Mouse (Mus musculus): ENCODE measurements at regions not wholly inside any gene's neighbourhood (a gene's known extent, or its start where the extent isn't known, plus 50 kb on each side); places are given as distances from the start of the nearest gene placed in this dataset.

- Histone ChIP-seq H3K9me3 (replicated peaks; ENCODE audit: control insufficient read depth, low read length) (no peaks in the 10 kb centered on the region), H3K4me3 (ENCODE audit: low read depth, low read length) (no peak overlapping the region), H3K4me1 (ENCODE audit: control insufficient read depth, insufficient read depth, low read length) (no peaks in the 10 kb centered on the region), H3K4me2 (ENCODE audit: low read length) (no peak overlapping the region), H3K27ac (ENCODE audit: low read depth, low read length) (no peak overlapping the region), H3K9ac (ENCODE audit: low read length) (no peak overlapping the region), H3K27me3 (replicated peaks; ENCODE audit: control insufficient read depth, insufficient read depth, low read length) (no peaks in the 10 kb centered on the region), H3K36me3 (ENCODE audit: control insufficient read depth, insufficient read depth, low read length) (no peaks in the 10 kb centered on the region)
- DNase-seq (ENCODE audit: low spot score): no peak
- 87% methylated on average over 9 of the region's 16 CpGs for WGBS
- ATAC-seq: no peak
Measured at GRCm38 (mm10) chr3:54103098-54103497, 52.7 kb upstream of the Trpc4 start.

- Histone ChIP-seq H3K4me2 (ENCODE audit: low read length) (no peak overlapping the region), H3K9me3 (replicated peaks; ENCODE audit: control insufficient read depth, low read length) (no peaks in the 10 kb centered on the region), H3K27ac (ENCODE audit: low read depth, low read length) (no peak overlapping the region), H3K4me3 (ENCODE audit: low read depth, low read length) (no peak overlapping the region), H3K27me3 (replicated peaks; ENCODE audit: control insufficient read depth, insufficient read depth, low read length) (no peaks in the 10 kb centered on the region), H3K9ac (ENCODE audit: low read length) (no peak overlapping the region), H3K4me1 (ENCODE audit: control insufficient read depth, insufficient read depth, low read length) (peaks cover 5% of the 10 kb centered on the region), H3K36me3 (ENCODE audit: control insufficient read depth, insufficient read depth, low read length) (no peaks in the 10 kb centered on the region)
- ATAC-seq: peak; percentile 32; the same call in 1 of the 2 replicates
- WGBS: 43% methylated on average over 6 of the region's 6 CpGs
- no peak for DNase-seq (ENCODE audit: low spot score)
Measured at GRCm38 (mm10) chr3:54083634-54084033, 72.2 kb upstream of the Trpc4 start.

- H3K4me2 ChIP-seq (ENCODE audit: low read length): no peak overlapping the region
- 80% methylated on average over 5 of the region's 5 CpGs for WGBS
- no peaks in the 10 kb centered on the region for H3K36me3 ChIP-seq (ENCODE audit: control insufficient read depth, insufficient read depth, low read length)
- H3K4me3 ChIP-seq (ENCODE audit: low read depth, low read length): no peak overlapping the region
- no peak for ATAC-seq
- no peaks in the 10 kb centered on the region for H3K27me3 ChIP-seq (replicated peaks; ENCODE audit: control insufficient read depth, insufficient read depth, low read length)
- H3K9me3 ChIP-seq (replicated peaks; ENCODE audit: control insufficient read depth, low read length): no peaks in the 10 kb centered on the region
- no peak for DNase-seq (ENCODE audit: low spot score)
- no peak overlapping the region for H3K27ac ChIP-seq (ENCODE audit: low read depth, low read length)
- H3K4me1 ChIP-seq (ENCODE audit: control insufficient read depth, insufficient read depth, low read length): no peaks in the 10 kb centered on the region
- no peak overlapping the region for H3K9ac ChIP-seq (ENCODE audit: low read length)
Measured at GRCm38 (mm10) chr3:54076461-54076860, 79.4 kb upstream of the Trpc4 start.

- H3K27me3 ChIP-seq (replicated peaks; ENCODE audit: control insufficient read depth, insufficient read depth, low read length): no peaks in the 10 kb centered on the region
- ATAC-seq (no peak), DNase-seq (ENCODE audit: low spot score) (no peak)
- H3K4me1 ChIP-seq (ENCODE audit: control insufficient read depth, insufficient read depth, low read length): no peaks in the 10 kb centered on the region
- H3K27ac ChIP-seq (ENCODE audit: low read depth, low read length): no peak overlapping the region
- no peak overlapping the region for H3K9ac ChIP-seq (ENCODE audit: low read length)
- 82% methylated on average over 1 of the region's 1 CpGs for WGBS
- no peak overlapping the region for H3K4me3 ChIP-seq (ENCODE audit: low read depth, low read length)
- no peak overlapping the region for H3K4me2 ChIP-seq (ENCODE audit: low read length)
- H3K9me3 ChIP-seq (replicated peaks; ENCODE audit: control insufficient read depth, low read length): no peaks in the 10 kb centered on the region
- H3K36me3 ChIP-seq (ENCODE audit: control insufficient read depth, insufficient read depth, low read length): no peaks in the 10 kb centered on the region
Measured at GRCm38 (mm10) chr3:54060653-54061052, 95.2 kb upstream of the Trpc4 start.

GRCm38 (mm10) chr3:54054376-54054775 is 101.5 kb upstream of the Trpc4 start:
- ATAC-seq: no peak
- Histone ChIP-seq H3K9ac (ENCODE audit: low read length) (no peak overlapping the region), H3K4me3 (ENCODE audit: low read depth, low read length) (no peak overlapping the region), H3K4me1 (ENCODE audit: control insufficient read depth, insufficient read depth, low read length) (0 out of 2 replicates have a peak, but pooled peaks cover 2% of the 10 kb centered on the region), H3K4me2 (ENCODE audit: low read length) (no peak overlapping the region), H3K27ac (ENCODE audit: low read depth, low read length) (no peak overlapping the region), H3K36me3 (ENCODE audit: control insufficient read depth, insufficient read depth, low read length) (no peaks in the 10 kb centered on the region), H3K27me3 (replicated peaks; ENCODE audit: control insufficient read depth, insufficient read depth, low read length) (no peaks in the 10 kb centered on the region), H3K9me3 (replicated peaks; ENCODE audit: control insufficient read depth, low read length) (no peaks in the 10 kb centered on the region)
- WGBS: 87% methylated on average over 7 of the region's 7 CpGs
- DNase-seq (ENCODE audit: low spot score): no peak

GRCm38 (mm10) chr3:54049370-54049769 is 106.5 kb upstream of the Trpc4 start:
- H3K27me3 ChIP-seq (replicated peaks; ENCODE audit: control insufficient read depth, insufficient read depth, low read length): no peaks in the 10 kb centered on the region
- no peak overlapping the region for H3K9ac ChIP-seq (ENCODE audit: low read length)
- no peaks in the 10 kb centered on the region for H3K36me3 ChIP-seq (ENCODE audit: control insufficient read depth, insufficient read depth, low read length)
- no peak overlapping the region for H3K4me2 ChIP-seq (ENCODE audit: low read length)
- DNase-seq (ENCODE audit: low spot score) (peak; percentile 42), ATAC-seq (0 out of 2 replicates have a peak, but pooled peaks have one; percentile 60)
- WGBS: 19% methylated on average over 2 of the region's 2 CpGs
- no peak overlapping the region for H3K4me3 ChIP-seq (ENCODE audit: low read depth, low read length)
- no peaks in the 10 kb centered on the region for H3K9me3 ChIP-seq (replicated peaks; ENCODE audit: control insufficient read depth, low read length)
- peak overlapping the region; percentile 58; the same call in 1 of the 2 replicates for H3K27ac ChIP-seq (ENCODE audit: low read depth, low read length)
- 0 out of 2 replicates have a peak, but pooled peaks cover 3% of the 10 kb centered on the region for H3K4me1 ChIP-seq (ENCODE audit: control insufficient read depth, insufficient read depth, low read length)

- H3K4me1 ChIP-seq (ENCODE audit: control insufficient read depth, insufficient read depth, low read length): 0 out of 2 replicates have a peak, but pooled peaks cover 3% of the 10 kb centered on the region
- no peak overlapping the region for H3K27ac ChIP-seq (ENCODE audit: low read depth, low read length)
- ATAC-seq: peak; percentile 58
- H3K9ac ChIP-seq (ENCODE audit: low read length): no peak overlapping the region
- no peaks in the 10 kb centered on the region for H3K36me3 ChIP-seq (ENCODE audit: control insufficient read depth, insufficient read depth, low read length)
- peak; percentile 49 for DNase-seq (ENCODE audit: low spot score)
- H3K4me3 ChIP-seq (ENCODE audit: low read depth, low read length): no peak overlapping the region
- 61% methylated on average over 3 of the region's 3 CpGs for WGBS
- no peak overlapping the region for H3K4me2 ChIP-seq (ENCODE audit: low read length)
- no peaks in the 10 kb centered on the region for H3K9me3 ChIP-seq (replicated peaks; ENCODE audit: control insufficient read depth, low read length)
- no peaks in the 10 kb centered on the region for H3K27me3 ChIP-seq (replicated peaks; ENCODE audit: control insufficient read depth, insufficient read depth, low read length)
Measured at GRCm38 (mm10) chr3:54048091-54048670, 107.7 kb upstream of the Trpc4 start.

- DNase-seq (ENCODE audit: low spot score) (no peak), ATAC-seq (no peak)
- no peak overlapping the region for H3K27ac ChIP-seq (ENCODE audit: low read depth, low read length)
- no peaks in the 10 kb centered on the region for H3K36me3 ChIP-seq (ENCODE audit: control insufficient read depth, insufficient read depth, low read length)
- H3K27me3 ChIP-seq (replicated peaks; ENCODE audit: control insufficient read depth, insufficient read depth, low read length): no peaks in the 10 kb centered on the region
- no peaks in the 10 kb centered on the region for H3K4me1 ChIP-seq (ENCODE audit: control insufficient read depth, insufficient read depth, low read length)
- H3K4me3 ChIP-seq (ENCODE audit: low read depth, low read length): no peak overlapping the region
- no peak overlapping the region for H3K4me2 ChIP-seq (ENCODE audit: low read length)
- H3K9ac ChIP-seq (ENCODE audit: low read length): no peak overlapping the region
- H3K9me3 ChIP-seq (replicated peaks; ENCODE audit: control insufficient read depth, low read length): no peaks in the 10 kb centered on the region
- 77% methylated on average over 4 of the region's 4 CpGs for WGBS
Measured at GRCm38 (mm10) chr3:54027365-54027764, 128.5 kb upstream of the Trpc4 start.

- no peaks in the 10 kb centered on the region for H3K27me3 ChIP-seq (replicated peaks; ENCODE audit: control insufficient read depth, insufficient read depth, low read length)
- WGBS: 17% methylated on average over 4 of the region's 4 CpGs
- H3K4me3 ChIP-seq (ENCODE audit: low read depth, low read length): no peak overlapping the region
- H3K36me3 ChIP-seq (ENCODE audit: control insufficient read depth, insufficient read depth, low read length): no peaks in the 10 kb centered on the region
- H3K27ac ChIP-seq (ENCODE audit: low read depth, low read length): no peak overlapping the region
- no peak overlapping the region for H3K4me2 ChIP-seq (ENCODE audit: low read length)
- H3K4me1 ChIP-seq (ENCODE audit: control insufficient read depth, insufficient read depth, low read length): peaks cover 17% of the 10 kb centered on the region
- H3K9ac ChIP-seq (ENCODE audit: low read length): no peak overlapping the region
- DNase-seq (ENCODE audit: low spot score) (peak; percentile 6), ATAC-seq (no peak)
- H3K9me3 ChIP-seq (replicated peaks; ENCODE audit: control insufficient read depth, low read length): no peaks in the 10 kb centered on the region
Measured at GRCm38 (mm10) chr3:54020196-54020595, 135.6 kb upstream of the Trpc4 start.

Measured in forebrain, embryonic 14.5 days (tissue).